Mouse (Mus musculus): ENCODE measurements around the gene Slc39a8. TPM values are rescaled to one million over a fixed set of nuclear protein-coding genes. Genes with fewer than 3 reads are reported as not detected.

Slc39a8 gene
- polyA plus RNA-seq, 1 experiment from 2014 or later, result 51.7 TPM

DNA sequence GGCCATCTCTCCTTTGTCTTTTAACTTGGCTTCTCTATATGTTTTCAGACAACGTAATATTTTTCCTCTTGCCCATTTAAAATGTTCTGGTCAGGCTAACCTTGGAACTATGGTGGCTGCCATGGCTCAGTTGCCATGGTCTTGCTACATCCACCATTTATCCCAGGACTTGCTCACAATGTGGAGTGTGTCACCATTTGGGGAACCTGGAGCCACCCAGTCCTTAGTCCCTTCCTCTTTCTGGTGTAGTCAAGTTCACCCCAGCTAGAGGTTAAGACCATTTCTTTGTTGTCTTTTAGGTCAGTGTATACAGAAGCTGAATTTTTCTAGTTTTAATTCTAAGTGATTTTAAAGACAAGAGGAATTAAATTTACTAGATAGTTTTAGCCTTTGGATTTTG, 80.7 kb downstream of the Slc39a8 start:
- no peaks in the 10 kb centered on the region for H3K36me3 ChIP-seq (ENCODE audit: control insufficient read depth, insufficient read depth, low read length)
- H3K4me3 ChIP-seq (ENCODE audit: low read depth, low read length), result no peak overlapping the region
- no peak overlapping the region for H3K9ac ChIP-seq (ENCODE audit: low read depth, low read length)
- no peaks in the 10 kb centered on the region for H3K9me3 ChIP-seq (replicated peaks; ENCODE audit: control insufficient read depth, low read length)
- H3K27me3 ChIP-seq (ENCODE audit: control insufficient read depth, insufficient read depth, low read length), result no peaks in the 10 kb centered on the region
- 94% methylated on average over 1 of the region's 1 CpGs for WGBS (ENCODE audit: insufficient replicate concordance)
- H3K4me1 ChIP-seq (ENCODE audit: control insufficient read depth, insufficient read depth, low read length), result no peaks in the 10 kb centered on the region
- no peak for ATAC-seq (replicated peaks; ENCODE audit: insufficient number of reproducible peaks, low FRiP score, low TSS enrichment)
- H3K27ac ChIP-seq (ENCODE audit: low read depth, low read length), result no peak overlapping the region
- H3K4me2 ChIP-seq, result no peak overlapping the region

GRCm38 (mm10) chr3:135907028-135907427, 81.9 kb downstream of the Slc39a8 start:
- Histone ChIP-seq H3K27me3 (ENCODE audit: control insufficient read depth, insufficient read depth, low read length) (no peaks in the 10 kb centered on the region), H3K36me3 (ENCODE audit: control insufficient read depth, insufficient read depth, low read length) (no peaks in the 10 kb centered on the region), H3K9ac (ENCODE audit: low read depth, low read length) (no peak overlapping the region), H3K4me1 (ENCODE audit: control insufficient read depth, insufficient read depth, low read length) (no peaks in the 10 kb centered on the region), H3K4me2 (no peak overlapping the region), H3K27ac (ENCODE audit: low read depth, low read length) (no peak overlapping the region), H3K9me3 (replicated peaks; ENCODE audit: control insufficient read depth, low read length) (no peaks in the 10 kb centered on the region), H3K4me3 (ENCODE audit: low read depth, low read length) (no peak overlapping the region)
- no peak for ATAC-seq (replicated peaks; ENCODE audit: insufficient number of reproducible peaks, low FRiP score, low TSS enrichment)
- 61% methylated on average over 3 of the region's 3 CpGs for WGBS (ENCODE audit: insufficient replicate concordance)

GRCm38 (mm10) chr3:135915941-135916340, 90.9 kb downstream of the Slc39a8 start:
- Histone ChIP-seq H3K9me3 (replicated peaks; ENCODE audit: control insufficient read depth, low read length) (no peaks in the 10 kb centered on the region), H3K36me3 (ENCODE audit: control insufficient read depth, insufficient read depth, low read length) (no peaks in the 10 kb centered on the region), H3K4me2 (no peak overlapping the region), H3K4me1 (ENCODE audit: control insufficient read depth, insufficient read depth, low read length) (no peaks in the 10 kb centered on the region), H3K4me3 (ENCODE audit: low read depth, low read length) (no peak overlapping the region), H3K27me3 (ENCODE audit: control insufficient read depth, insufficient read depth, low read length) (no peaks in the 10 kb centered on the region), H3K27ac (ENCODE audit: low read depth, low read length) (no peak overlapping the region), H3K9ac (ENCODE audit: low read depth, low read length) (no peak overlapping the region)
- no peak for ATAC-seq (replicated peaks; ENCODE audit: insufficient number of reproducible peaks, low FRiP score, low TSS enrichment)
- 83% methylated on average over 4 of the region's 4 CpGs for WGBS (ENCODE audit: insufficient replicate concordance)

DNA sequence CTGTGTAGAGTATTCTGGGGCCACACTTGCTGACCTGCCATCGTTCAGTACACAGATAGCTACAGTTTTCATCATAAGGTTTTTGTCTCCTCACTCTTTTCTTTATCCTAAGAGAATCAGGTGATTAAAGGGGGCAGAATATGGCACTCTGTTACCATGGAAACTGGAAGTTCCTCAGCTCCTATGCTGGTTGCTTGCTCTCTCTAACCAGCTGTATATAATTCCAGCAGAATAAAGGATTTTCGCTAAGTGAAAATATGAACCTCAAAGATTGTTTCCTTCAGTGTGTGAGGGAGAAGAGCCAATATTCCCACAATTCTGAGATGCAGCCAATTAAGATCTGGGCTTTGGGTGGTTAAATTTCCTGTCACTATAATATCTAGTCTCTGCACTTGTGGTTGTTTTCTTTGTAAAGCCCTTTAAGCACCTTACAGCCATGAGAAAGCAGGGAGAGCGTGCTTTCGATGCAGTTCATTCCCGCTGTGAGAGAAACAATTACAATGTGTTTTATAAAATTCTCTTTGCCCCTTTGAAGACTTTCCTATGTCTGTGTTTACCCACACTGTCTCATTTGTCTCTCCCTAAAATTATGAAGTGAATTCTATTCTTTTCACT, 93.6 kb downstream of the Slc39a8 start:
- no peaks in the 10 kb centered on the region for H3K9me3 ChIP-seq (replicated peaks; ENCODE audit: control insufficient read depth, low read length)
- no peaks in the 10 kb centered on the region for H3K4me1 ChIP-seq (ENCODE audit: control insufficient read depth, insufficient read depth, low read length)
- H3K4me2 ChIP-seq, result no peak overlapping the region
- WGBS (ENCODE audit: insufficient replicate concordance), result 82% methylated on average over 5 of the region's 5 CpGs
- no peak for ATAC-seq (replicated peaks; ENCODE audit: insufficient number of reproducible peaks, low FRiP score, low TSS enrichment)
- no peaks in the 10 kb centered on the region for H3K36me3 ChIP-seq (ENCODE audit: control insufficient read depth, insufficient read depth, low read length)
- H3K4me3 ChIP-seq (ENCODE audit: low read depth, low read length), result no peak overlapping the region
- H3K9ac ChIP-seq (ENCODE audit: low read depth, low read length), result no peak overlapping the region
- no peak overlapping the region for H3K27ac ChIP-seq (ENCODE audit: low read depth, low read length)
- no peaks in the 10 kb centered on the region for H3K27me3 ChIP-seq (ENCODE audit: control insufficient read depth, insufficient read depth, low read length)

GRCm38 (mm10) chr3:135919305-135919704, 94.2 kb downstream of the Slc39a8 start:
- Histone ChIP-seq H3K4me3 (ENCODE audit: low read depth, low read length) (no peak overlapping the region), H3K36me3 (ENCODE audit: control insufficient read depth, insufficient read depth, low read length) (no peaks in the 10 kb centered on the region), H3K9ac (ENCODE audit: low read depth, low read length) (no peak overlapping the region), H3K4me2 (no peak overlapping the region), H3K27me3 (ENCODE audit: control insufficient read depth, insufficient read depth, low read length) (no peaks in the 10 kb centered on the region), H3K9me3 (replicated peaks; ENCODE audit: control insufficient read depth, low read length) (no peaks in the 10 kb centered on the region), H3K4me1 (ENCODE audit: control insufficient read depth, insufficient read depth, low read length) (no peaks in the 10 kb centered on the region), H3K27ac (ENCODE audit: low read depth, low read length) (no peak overlapping the region)
- no peak for ATAC-seq (replicated peaks; ENCODE audit: insufficient number of reproducible peaks, low FRiP score, low TSS enrichment)
- WGBS (ENCODE audit: insufficient replicate concordance), result 70% methylated on average over 4 of the region's 4 CpGs

DNA sequence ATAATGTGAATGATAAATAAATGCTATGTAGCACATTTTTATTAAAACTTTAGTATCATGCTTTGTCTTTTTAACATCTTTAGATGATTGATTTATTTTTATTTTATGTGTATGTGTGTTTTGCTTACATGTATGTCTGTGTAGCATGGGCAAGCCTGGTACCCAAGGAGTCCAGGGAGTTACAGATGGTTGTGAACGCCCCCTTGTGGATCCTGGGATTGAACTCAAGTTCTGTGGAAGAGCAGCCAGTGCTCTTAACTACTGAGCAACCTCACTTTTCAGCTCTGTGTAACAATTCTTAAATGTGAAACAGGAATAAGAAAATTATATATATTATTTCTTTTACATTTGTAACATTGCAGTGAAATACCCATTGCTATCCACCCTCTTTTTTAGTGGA, 101.7 kb downstream of the Slc39a8 start:
- no peak overlapping the region for H3K27ac ChIP-seq (ENCODE audit: low read depth, low read length)
- H3K4me2 ChIP-seq, result no peak overlapping the region
- H3K9ac ChIP-seq (ENCODE audit: low read depth, low read length), result no peak overlapping the region
- WGBS (ENCODE audit: insufficient replicate concordance), result 36% methylated on average over 1 of the region's 1 CpGs
- no peak for ATAC-seq (replicated peaks; ENCODE audit: insufficient number of reproducible peaks, low FRiP score, low TSS enrichment)
- no peaks in the 10 kb centered on the region for H3K36me3 ChIP-seq (ENCODE audit: control insufficient read depth, insufficient read depth, low read length)
- no peaks in the 10 kb centered on the region for H3K27me3 ChIP-seq (ENCODE audit: control insufficient read depth, insufficient read depth, low read length)
- no peaks in the 10 kb centered on the region for H3K4me1 ChIP-seq (ENCODE audit: control insufficient read depth, insufficient read depth, low read length)
- no peak overlapping the region for H3K4me3 ChIP-seq (ENCODE audit: low read depth, low read length)
- H3K9me3 ChIP-seq (replicated peaks; ENCODE audit: control insufficient read depth, low read length), result no peaks in the 10 kb centered on the region

GRCm38 (mm10) chr3:135928184-135928583, 103.1 kb downstream of the Slc39a8 start:
- no peak for ATAC-seq (replicated peaks; ENCODE audit: insufficient number of reproducible peaks, low FRiP score, low TSS enrichment)
- Histone ChIP-seq H3K4me3 (ENCODE audit: low read depth, low read length) (no peak overlapping the region), H3K4me2 (no peak overlapping the region), H3K27ac (ENCODE audit: low read depth, low read length) (no peak overlapping the region), H3K9me3 (replicated peaks; ENCODE audit: control insufficient read depth, low read length) (no peaks in the 10 kb centered on the region), H3K36me3 (ENCODE audit: control insufficient read depth, insufficient read depth, low read length) (no peaks in the 10 kb centered on the region), H3K4me1 (ENCODE audit: control insufficient read depth, insufficient read depth, low read length) (no peaks in the 10 kb centered on the region), H3K9ac (ENCODE audit: low read depth, low read length) (no peak overlapping the region), H3K27me3 (ENCODE audit: control insufficient read depth, insufficient read depth, low read length) (no peaks in the 10 kb centered on the region)
- WGBS (ENCODE audit: insufficient replicate concordance), result 80% methylated on average over 4 of the region's 4 CpGs

DNA sequence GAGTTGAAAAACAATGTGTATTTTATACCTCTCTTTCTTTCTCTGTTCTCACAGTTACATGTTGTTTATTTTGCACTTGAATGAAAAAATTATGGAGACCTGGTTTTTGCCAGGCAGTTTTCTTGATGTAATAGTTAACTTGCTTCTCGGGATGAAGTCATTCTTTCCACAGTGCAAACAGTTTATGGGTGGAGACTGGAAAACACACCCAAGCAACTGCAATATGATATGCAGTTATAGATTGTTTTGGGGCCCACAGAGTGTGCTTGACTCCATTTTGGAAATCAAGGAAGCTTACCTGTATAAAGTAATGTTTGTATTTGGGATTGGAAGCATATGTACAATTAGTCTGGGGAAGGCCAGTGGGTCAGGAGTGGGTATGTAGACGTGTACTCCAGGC, 112.4 kb downstream of the Slc39a8 start:
- Histone ChIP-seq H3K9me3 (replicated peaks; ENCODE audit: control insufficient read depth, low read length) (no peaks in the 10 kb centered on the region), H3K36me3 (ENCODE audit: control insufficient read depth, insufficient read depth, low read length) (no peaks in the 10 kb centered on the region), H3K27me3 (ENCODE audit: control insufficient read depth, insufficient read depth, low read length) (no peaks in the 10 kb centered on the region), H3K4me3 (ENCODE audit: low read depth, low read length) (no peak overlapping the region), H3K27ac (ENCODE audit: low read depth, low read length) (no peak overlapping the region), H3K4me1 (ENCODE audit: control insufficient read depth, insufficient read depth, low read length) (no peaks in the 10 kb centered on the region), H3K4me2 (no peak overlapping the region), H3K9ac (ENCODE audit: low read depth, low read length) (no peak overlapping the region)
- 72% methylated on average over 2 of the region's 2 CpGs for WGBS (ENCODE audit: insufficient replicate concordance)
- ATAC-seq (replicated peaks; ENCODE audit: insufficient number of reproducible peaks, low FRiP score, low TSS enrichment), result no peak

Data from heart, embryonic 11.5 days (tissue).